Mouse (Mus musculus): Measurements from ENCODE around the gene Mycl. TPM values are rescaled to one million over a fixed set of nuclear protein-coding genes. Genes with fewer than 3 reads are reported as not detected.

The Mycl gene
- polyA plus RNA-seq (2016; fragmentation: Nextera tagmentation; extraction: Ambion mirVana): 25.5 and 28.6 TPM in 2 replicates

DNA sequence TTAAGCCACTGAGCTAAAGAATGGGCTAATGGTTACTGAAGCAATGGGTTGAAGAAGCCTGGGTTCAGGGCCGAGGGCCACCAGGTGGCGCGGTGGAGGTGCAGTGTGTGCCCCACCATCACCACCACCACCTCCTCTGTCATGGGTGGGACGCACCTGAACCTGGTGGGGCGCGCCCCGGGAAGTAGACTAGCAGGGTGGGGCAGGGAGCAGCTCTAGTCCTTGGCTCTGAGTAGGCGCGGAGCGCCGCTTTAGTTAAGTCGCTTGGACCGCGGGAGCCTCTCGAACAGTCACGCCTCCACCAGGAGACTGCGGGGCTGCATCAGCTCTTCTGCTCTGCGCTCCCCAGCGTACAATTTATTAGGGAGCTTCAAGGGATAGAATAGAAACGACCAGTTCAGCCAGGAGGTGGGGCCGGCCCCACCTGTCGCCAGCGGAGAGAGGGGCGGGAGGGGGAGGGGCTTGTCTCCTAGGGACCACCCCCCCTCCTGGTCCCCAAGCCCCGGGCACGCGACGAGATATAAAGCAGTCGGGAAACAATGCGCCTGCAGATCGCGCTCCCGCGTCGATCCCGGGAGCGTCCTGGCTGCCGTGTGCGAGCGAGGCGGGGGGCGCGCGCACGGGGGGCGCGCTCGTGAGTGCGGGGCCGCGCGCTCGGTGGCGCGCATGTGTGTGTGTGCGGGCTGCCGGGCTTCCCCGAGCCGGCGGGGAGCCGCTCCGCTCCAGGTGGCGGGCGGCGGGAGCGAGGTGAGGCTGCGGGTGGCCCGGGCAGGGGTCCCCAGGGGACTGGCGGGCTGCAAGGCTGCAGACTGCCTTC is at the start of gene Mycl:
Gene Mycl, plus strand, starts transcription at position 249 of the 817 bp plus-strand sequence.
- Histone ChIP-seq H3K27me3 (ENCODE audit: low read depth, poor library complexity, severe bottlenecking) (peaks cover 30% of the 10 kb centered on the region), H3K9me3 (replicated peaks) (no peaks in the 10 kb centered on the region), H3K36me3 (peaks cover 8% of the 10 kb centered on the region), H3K4me1 (peaks cover 51% of the 10 kb centered on the region), H3K4me3 (peak within 1 kb of the TSS; percentile 82), H3K27ac (peak within 1 kb of the TSS; percentile 93)
- WGBS: under 1% methylated on average over 69 of the region's 69 CpGs
- DNase-seq (ENCODE audit: low spot score): peak; percentile 89

DNA sequence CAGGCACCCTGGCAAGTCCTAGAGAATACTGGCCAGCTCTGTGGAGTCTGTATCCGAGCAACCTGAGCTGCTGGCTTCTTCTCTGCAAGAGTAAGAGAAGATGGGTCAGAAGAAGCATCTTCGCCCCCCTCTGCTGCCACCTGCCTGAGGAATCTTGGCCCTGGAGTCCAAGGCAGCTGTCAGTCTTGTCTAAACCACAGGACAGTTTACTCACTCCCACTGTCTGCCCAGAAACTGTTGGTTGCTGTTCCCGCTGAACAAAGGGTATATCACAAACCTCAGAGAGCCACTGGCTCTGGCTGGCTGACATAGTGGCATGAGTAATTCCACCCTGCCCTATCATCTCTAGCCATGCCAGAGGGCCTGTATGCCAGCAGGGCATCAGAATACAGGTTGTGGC is 48.2 kb upstream of the Mycl start:
- Histone ChIP-seq H3K4me3 (no peak overlapping the region), H3K36me3 (peaks cover 73% of the 10 kb centered on the region), H3K9me3 (replicated peaks) (no peaks in the 10 kb centered on the region), H3K27ac (no peak overlapping the region), H3K27me3 (ENCODE audit: low read depth, poor library complexity, severe bottlenecking) (no peaks in the 10 kb centered on the region), H3K4me1 (no peaks in the 10 kb centered on the region)
- WGBS: 95% methylated on average over 3 of the region's 3 CpGs
- no peak for DNase-seq (ENCODE audit: low spot score)

DNA sequence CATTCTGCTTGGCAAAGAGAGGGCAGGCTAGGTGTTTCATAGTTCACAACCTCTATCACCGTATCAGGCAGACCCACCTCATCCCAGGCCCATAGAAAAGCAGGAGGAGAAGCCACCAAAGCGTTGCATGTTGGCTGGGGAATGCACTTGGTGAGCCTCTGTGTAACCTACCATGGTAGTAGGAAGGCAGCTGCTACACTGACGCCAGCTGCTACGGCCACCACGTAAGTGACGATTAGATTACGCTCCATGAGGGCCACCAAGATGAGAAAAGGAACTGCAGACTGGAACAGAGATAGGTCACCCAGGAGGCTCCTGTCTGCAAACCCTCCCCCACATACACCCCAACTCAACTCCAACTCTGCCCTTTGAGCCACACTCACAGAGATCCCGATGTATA is 46.4 kb upstream of the Mycl start:
- Histone ChIP-seq H3K27ac (no peak overlapping the region), H3K9me3 (replicated peaks) (no peaks in the 10 kb centered on the region), H3K27me3 (ENCODE audit: low read depth, poor library complexity, severe bottlenecking) (no peaks in the 10 kb centered on the region), H3K4me3 (no peak overlapping the region), H3K4me1 (no peaks in the 10 kb centered on the region), H3K36me3 (peaks cover 74% of the 10 kb centered on the region)
- DNase-seq (ENCODE audit: low spot score): no peak
- WGBS: 89% methylated on average over 8 of the region's 8 CpGs

DNA sequence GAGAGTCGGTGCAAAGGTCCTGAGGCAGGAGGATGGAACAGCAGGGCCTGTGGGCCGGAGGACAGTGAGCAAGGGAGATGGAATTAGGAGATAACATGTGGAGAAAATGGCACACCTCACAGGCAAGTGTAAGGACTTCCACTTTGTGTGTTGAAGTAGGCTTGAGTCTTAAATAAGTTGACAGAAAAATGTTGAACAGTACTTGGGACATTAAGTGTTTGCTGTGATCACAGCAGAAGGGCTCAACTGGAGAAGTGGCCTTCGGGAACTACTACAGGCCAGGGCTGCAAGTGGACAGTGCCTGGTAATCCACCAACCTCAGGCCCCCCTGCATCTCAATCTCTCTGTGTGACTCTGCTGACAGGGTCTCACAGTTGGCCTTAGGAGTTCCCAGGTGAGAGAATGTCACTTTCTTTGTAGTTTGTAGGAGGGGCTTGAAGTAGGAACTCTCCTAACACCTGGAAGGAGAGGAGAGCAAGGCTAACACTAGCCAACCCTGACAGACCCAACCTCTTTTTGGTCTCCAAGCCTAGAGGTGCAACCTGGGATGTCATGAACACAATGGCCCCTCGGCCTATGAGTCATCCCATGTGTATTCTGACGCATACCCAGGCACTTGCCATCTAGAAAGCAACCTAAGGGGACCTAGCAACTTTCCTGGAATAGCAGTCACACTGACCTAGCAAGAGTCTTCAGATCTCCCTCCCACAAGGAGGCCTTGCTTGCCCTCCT is 40.6 kb upstream of the Mycl start:
- Histone ChIP-seq H3K27ac (peak overlapping the region; percentile 88), H3K4me3 (peak overlapping the region; percentile 43), H3K27me3 (ENCODE audit: low read depth, poor library complexity, severe bottlenecking) (peaks cover 14% of the 10 kb centered on the region), H3K9me3 (replicated peaks) (no peaks in the 10 kb centered on the region), H3K36me3 (peaks cover 71% of the 10 kb centered on the region), H3K4me1 (peaks cover 33% of the 10 kb centered on the region)
- WGBS: 72% methylated on average over 5 of the region's 5 CpGs
- DNase-seq (ENCODE audit: low spot score): no peak

DNA sequence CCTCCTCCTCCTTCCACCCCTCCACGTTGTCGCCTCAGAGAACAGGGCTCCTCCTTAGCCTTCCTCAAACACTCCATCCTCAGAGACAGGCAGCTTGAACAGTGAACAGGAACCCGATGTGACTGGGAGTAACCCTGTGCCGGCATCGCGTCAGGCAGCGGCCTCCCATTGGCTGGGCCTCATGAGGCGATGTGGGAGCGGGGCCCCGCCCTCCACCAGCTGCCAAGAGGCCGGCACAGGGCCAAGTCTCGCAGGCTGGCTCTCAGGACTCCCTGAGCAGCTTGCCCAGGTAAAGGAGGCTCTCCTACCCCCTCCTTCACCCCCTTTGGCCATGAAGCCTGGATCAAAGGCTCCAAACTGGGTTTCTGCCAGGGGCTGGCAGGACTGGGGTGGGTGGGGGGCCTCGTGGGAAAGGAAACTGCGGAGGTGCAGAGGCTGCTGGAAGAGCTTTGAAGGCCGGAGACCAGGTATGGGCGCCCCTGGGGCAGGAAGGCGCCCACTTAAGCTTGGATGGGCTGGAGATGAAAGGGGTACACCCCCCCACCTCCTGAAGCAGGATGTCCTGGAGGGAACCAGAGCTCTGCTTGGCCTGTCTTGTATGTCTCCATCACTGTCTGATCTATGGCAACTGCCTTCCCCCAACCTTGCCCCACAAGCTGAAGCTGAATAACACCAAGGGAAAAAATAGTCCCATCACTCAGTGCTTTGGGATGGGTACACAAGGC is 39.9 kb upstream of the Mycl start:
- peak overlapping the region; percentile 43 for H3K4me3 ChIP-seq
- no peaks in the 10 kb centered on the region for H3K9me3 ChIP-seq (replicated peaks)
- peak; percentile 89 for DNase-seq (ENCODE audit: low spot score)
- H3K36me3 ChIP-seq: peaks cover 63% of the 10 kb centered on the region
- 11% methylated on average over 17 of the region's 17 CpGs for WGBS
- H3K27ac ChIP-seq: peak overlapping the region; percentile 88
- peaks cover 38% of the 10 kb centered on the region for H3K4me1 ChIP-seq
- peaks cover 17% of the 10 kb centered on the region for H3K27me3 ChIP-seq (ENCODE audit: low read depth, poor library complexity, severe bottlenecking)

DNA sequence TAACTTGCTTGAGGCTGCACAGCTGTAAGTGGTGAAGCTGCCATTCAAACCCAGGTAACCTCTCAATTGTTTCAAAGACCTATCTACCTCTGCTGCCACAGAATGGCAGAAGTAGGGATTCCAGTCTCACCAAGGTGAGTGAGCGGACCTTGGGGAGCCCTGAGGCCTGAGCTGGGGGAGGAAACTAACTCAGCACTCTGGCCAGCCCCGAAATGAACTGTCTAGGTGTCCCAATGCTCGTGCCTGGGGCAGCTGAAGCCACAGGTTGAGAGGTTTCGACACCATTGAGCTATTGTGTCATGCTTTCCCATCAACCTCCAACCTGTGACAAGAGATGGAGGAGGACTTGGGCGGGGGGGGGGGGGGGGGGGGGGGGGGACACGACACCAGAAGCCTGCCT is 39.2 kb upstream of the Mycl start:
- Histone ChIP-seq H3K9me3 (replicated peaks) (no peaks in the 10 kb centered on the region), H3K36me3 (peaks cover 56% of the 10 kb centered on the region), H3K4me1 (peaks cover 45% of the 10 kb centered on the region), H3K27ac (no peak overlapping the region), H3K4me3 (no peak overlapping the region), H3K27me3 (ENCODE audit: low read depth, poor library complexity, severe bottlenecking) (peaks cover 21% of the 10 kb centered on the region)
- WGBS: 93% methylated on average over 4 of the region's 6 CpGs
- no peak for DNase-seq (ENCODE audit: low spot score)

DNA sequence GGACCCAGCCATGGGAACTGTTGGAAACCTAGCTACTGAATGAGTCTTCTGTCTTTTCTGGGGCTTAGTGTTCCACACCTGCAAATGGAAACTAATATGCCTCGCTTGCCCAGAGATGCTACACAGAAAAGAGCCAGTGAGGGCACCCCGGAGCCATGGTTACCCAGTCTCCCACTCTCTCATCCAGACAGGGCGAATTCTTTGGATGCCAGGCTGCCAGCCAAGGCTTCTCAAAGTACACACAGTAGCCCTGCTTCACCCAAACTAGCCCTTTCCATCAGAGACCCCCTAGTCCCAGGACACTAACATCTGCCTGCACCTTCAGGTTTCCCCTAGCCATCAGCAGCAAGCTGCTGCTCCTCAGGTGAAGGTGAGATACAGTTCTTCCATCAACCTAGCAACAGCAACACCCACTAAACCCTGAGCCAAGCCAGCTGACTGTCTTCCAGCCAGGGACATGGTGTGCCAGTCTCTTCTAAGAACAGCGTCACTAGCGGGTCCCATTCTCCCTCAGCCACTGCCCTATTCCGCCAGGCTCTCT is 36.9 kb upstream of the Mycl start:
- peaks cover 48% of the 10 kb centered on the region for H3K36me3 ChIP-seq
- H3K4me1 ChIP-seq: peaks cover 55% of the 10 kb centered on the region
- 91% methylated on average over 6 of the region's 6 CpGs for WGBS
- peaks cover 37% of the 10 kb centered on the region for H3K27me3 ChIP-seq (ENCODE audit: low read depth, poor library complexity, severe bottlenecking)
- no peak overlapping the region for H3K27ac ChIP-seq
- H3K4me3 ChIP-seq: no peak overlapping the region
- H3K9me3 ChIP-seq (replicated peaks): no peaks in the 10 kb centered on the region
- DNase-seq (ENCODE audit: low spot score): no peak

DNA sequence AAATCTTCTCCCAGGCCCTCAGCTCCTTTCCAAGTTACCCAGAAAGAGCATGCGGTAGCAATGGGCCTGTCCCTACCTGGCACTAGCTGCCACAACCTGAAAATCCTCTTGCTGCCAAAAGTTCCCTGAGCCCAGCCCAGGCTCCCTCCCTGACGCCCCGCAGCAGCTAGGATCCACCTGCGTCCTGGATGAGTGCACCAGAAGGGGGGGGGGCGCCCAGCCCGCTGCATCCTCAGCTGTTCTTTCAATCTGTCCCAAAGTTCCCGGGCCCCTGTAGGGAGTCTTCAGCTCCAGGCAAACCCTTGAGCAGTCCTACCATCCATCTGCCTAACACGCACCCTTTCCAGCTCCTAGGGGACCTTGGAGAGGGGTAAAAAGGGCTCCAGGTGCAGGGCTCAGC is 35.6 kb upstream of the Mycl start:
- peaks cover 41% of the 10 kb centered on the region for H3K27me3 ChIP-seq (ENCODE audit: low read depth, poor library complexity, severe bottlenecking)
- peaks cover 51% of the 10 kb centered on the region for H3K4me1 ChIP-seq
- H3K9me3 ChIP-seq (replicated peaks): no peaks in the 10 kb centered on the region
- whole genome bisulfite sequencing: 7% methylated on average over 8 of the region's 8 CpGs
- peaks cover 39% of the 10 kb centered on the region for H3K36me3 ChIP-seq
- peak overlapping the region; percentile 63 for H3K4me3 ChIP-seq
- H3K27ac ChIP-seq: peak overlapping the region; percentile 88
- peak; percentile 46 for DNase-seq (ENCODE audit: low spot score)

DNA sequence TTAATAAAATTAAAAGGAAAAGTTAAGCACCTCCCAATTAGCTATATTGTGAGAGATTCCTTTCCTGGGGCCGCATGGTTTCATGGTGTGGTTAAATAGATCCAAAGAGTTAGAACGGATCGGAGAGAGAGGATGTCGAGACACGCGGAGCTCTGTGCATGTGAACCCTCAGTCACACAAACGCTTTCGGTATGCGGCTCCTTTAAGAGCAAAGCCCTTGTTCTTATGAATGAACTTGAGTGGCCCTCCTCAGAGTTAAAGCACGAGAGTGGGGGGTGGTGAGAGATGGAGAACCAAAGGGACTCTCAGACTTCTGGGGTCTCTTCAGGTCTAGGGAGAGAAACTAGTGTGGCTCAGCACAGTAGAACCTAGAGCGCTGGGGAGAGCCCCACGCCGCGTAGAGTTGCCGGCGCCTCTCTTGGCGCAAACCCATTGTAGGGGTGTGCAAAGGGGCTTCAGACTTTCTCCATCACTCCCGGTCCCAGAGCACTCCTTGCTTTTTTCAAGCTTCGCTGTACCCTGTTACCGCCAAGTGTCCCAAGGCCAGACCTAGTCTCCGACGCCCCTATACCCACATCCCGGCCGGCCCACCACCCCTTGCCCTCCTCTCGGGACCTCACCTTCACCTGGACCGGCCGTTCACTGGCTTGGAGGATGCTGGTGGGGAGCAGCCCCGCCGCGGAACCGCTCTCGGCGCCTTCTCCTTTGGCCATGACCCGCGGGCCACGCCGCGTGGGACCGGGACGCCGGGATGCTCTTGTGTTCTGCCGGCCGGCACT is 34.9 kb upstream of the Mycl start:
- Histone ChIP-seq H3K27ac (peak overlapping the region; percentile 88), H3K4me3 (peak overlapping the region; percentile 63), H3K27me3 (ENCODE audit: low read depth, poor library complexity, severe bottlenecking) (peaks cover 41% of the 10 kb centered on the region), H3K36me3 (peaks cover 35% of the 10 kb centered on the region), H3K9me3 (replicated peaks) (no peaks in the 10 kb centered on the region), H3K4me1 (peaks cover 44% of the 10 kb centered on the region)
- under 1% methylated on average over 43 of the region's 43 CpGs for WGBS
- peak; percentile 66 for DNase-seq (ENCODE audit: low spot score)

DNA sequence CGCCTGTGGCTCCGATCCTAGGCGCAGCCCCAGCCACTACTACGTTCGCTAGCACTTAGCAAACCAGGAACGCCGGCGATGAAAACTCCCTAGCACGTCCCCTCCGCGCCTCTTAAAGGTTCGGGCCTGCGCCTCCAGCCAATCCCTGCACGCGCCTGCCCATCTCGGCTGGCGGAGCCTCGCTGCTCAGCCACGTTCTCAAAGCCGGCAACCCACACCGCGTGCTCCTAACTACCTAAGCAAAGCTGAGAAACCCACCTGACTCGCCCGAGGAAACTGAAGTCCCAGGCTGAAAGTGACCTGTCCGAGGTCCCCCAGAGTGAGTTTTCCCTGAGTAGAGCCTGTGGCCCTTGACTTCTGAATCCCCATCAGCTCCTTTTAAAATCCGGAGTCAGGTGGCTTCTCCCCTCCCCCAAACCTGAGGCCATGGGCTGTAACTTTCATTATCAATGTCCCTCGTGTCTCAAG is 34.3 kb upstream of the Mycl start, which contains the start of gene Mfsd2a:
Gene Mfsd2a, minus strand, starts transcription at position 89 of the 468 bp plus-strand sequence.
- peak within 1 kb of the TSS; percentile 63 for H3K4me3 ChIP-seq
- WGBS: 2% methylated on average over 27 of the region's 27 CpGs
- H3K9me3 ChIP-seq (replicated peaks): no peaks in the 10 kb centered on the region
- peak within 1 kb of the TSS; percentile 88 for H3K27ac ChIP-seq
- peaks cover 38% of the 10 kb centered on the region for H3K4me1 ChIP-seq
- DNase-seq (ENCODE audit: low spot score): peak; percentile 86
- H3K27me3 ChIP-seq (ENCODE audit: low read depth, poor library complexity, severe bottlenecking): peaks cover 41% of the 10 kb centered on the region
- peaks cover 30% of the 10 kb centered on the region for H3K36me3 ChIP-seq

DNA sequence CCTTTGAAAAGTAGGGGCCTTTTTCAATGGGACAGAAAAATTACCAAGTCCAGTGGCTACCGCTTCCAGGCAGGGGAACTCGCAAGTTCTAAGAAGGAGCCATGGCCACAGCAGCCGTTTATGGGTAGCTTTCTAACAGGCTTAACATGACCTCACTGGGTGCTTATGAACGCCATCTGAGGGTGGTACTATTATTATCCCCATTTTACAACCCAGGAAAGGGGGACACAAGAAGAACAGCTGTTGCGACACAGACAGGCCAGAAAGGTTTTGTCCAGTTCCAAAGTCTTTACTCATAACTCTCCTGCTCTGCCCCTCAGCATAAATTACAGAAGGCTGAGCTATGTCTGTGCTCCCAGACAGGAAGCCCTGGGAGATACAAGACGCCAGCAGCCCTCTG is 33.9 kb upstream of the Mycl start:
- Histone ChIP-seq H3K4me3 (peak overlapping the region; percentile 63), H3K9me3 (replicated peaks) (no peaks in the 10 kb centered on the region), H3K27me3 (ENCODE audit: low read depth, poor library complexity, severe bottlenecking) (peaks cover 41% of the 10 kb centered on the region), H3K36me3 (peaks cover 26% of the 10 kb centered on the region), H3K27ac (peak overlapping the region; percentile 88), H3K4me1 (peaks cover 35% of the 10 kb centered on the region)
- DNase-seq (ENCODE audit: low spot score): no peak
- WGBS: 32% methylated on average over 6 of the region's 6 CpGs

DNA sequence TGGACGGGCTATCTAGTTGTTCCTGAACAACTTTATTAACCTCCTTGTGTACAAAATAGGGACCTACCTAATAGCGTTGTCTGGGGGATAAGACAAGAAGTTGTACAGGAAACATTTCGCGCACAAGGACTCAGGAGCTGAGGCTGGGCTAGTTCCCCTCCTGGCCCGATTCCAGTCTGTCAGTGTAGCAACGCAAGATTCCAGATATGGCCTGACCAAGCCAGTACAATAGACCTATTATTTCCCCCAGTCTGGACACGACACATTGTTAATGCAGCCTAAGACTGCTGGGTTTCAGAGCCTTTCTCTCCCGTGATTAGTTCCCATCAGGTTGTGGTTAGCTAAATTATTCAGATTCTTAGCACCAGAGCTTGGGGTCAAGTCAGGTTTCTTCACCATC is 32.7 kb upstream of the Mycl start:
- H3K4me1 ChIP-seq: peaks cover 35% of the 10 kb centered on the region
- peaks cover 41% of the 10 kb centered on the region for H3K27me3 ChIP-seq (ENCODE audit: low read depth, poor library complexity, severe bottlenecking)
- peaks cover 14% of the 10 kb centered on the region for H3K36me3 ChIP-seq
- no peak overlapping the region; the same call in 1 of the 2 replicates for H3K27ac ChIP-seq
- DNase-seq (ENCODE audit: low spot score): no peak
- WGBS: 77% methylated on average over 8 of the region's 8 CpGs
- H3K9me3 ChIP-seq (replicated peaks): no peaks in the 10 kb centered on the region
- no peak overlapping the region for H3K4me3 ChIP-seq

Measured in limb, embryonic 10.5 days (tissue).